9 mouse cellular contexts compared by ENCODE assay signal in the genomic region with DNA sequence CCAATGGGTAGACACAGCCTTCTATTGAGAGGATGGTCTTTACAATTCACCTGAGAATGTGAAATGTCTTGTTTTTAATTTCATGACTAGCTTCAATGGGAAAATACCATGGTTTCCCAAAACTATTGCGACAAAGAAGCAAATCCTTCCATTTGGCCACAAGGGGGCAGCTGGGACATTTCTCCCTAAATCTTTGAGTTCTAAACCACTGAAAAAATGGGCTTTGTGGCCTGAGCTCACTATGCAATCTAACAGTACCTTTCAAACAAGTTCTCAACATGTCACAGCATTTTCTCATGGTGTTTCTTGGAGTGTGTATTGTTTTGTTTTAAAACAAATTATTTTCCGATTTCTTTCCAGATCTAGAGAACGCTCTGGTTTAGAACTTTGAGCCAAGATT. TPM values are rescaled to one million over a fixed set of nuclear protein-coding genes. Genes with fewer than 3 reads are reported as not detected.
DNase-seq lines count a peak whose midpoint lies in the region; ATAC-seq and TF ChIP-seq lines count a peak whose summit lies in the region.
"Had no signal": no experiment of that assay in that cellular context is flagged by ENCODE, and none has a peak within 500 bp of the region (broad histone marks: within the 10 kb centered on the region; RNA-seq: fewer than 3 reads in every experiment).

No protein-coding gene starts in this region.

- H3K9ac ChIP-seq in hindbrain, embryonic 14.5 days, result no peak overlapping the region
- no peak overlapping the region for H3K9ac ChIP-seq in hindbrain, embryonic 16.5 days (ENCODE audit: low read depth, low read length)
- H3K9ac ChIP-seq in embryonic facial prominence, embryonic 11.5 days (replicated peaks; ENCODE audit: low read length), result no peak overlapping the region
- H3K9ac ChIP-seq in lung, embryonic 14.5 days, result no peak overlapping the region
- H3K9ac ChIP-seq in intestine, embryonic 15.5 days, result no peak overlapping the region
- H3K9ac ChIP-seq: embryonic facial prominence, embryonic 13.5 days had no signal

- ATAC-seq in hindbrain, embryonic 14.5 days (ENCODE audit: low FRiP score), result no peak
- ATAC-seq in hindbrain, embryonic 16.5 days, result no peak
- ATAC-seq in embryonic facial prominence, embryonic 11.5 days (replicated peaks; ENCODE audit: insufficient number of reproducible peaks, low FRiP score, low TSS enrichment, low read depth), result no peak
- ATAC-seq in lung, embryonic 14.5 days (ENCODE audit: insufficient read depth), result no peak
- ATAC-seq in intestine, embryonic 15.5 days, result no peak

- H3K36me3 ChIP-seq in hindbrain, embryonic 14.5 days (replicated peaks; ENCODE audit: control insufficient read depth, insufficient read depth), result no peaks in the 10 kb centered on the region
- no peaks in the 10 kb centered on the region for H3K36me3 ChIP-seq in hindbrain, embryonic 16.5 days (ENCODE audit: control insufficient read depth, insufficient read depth, low read length)
- H3K36me3 ChIP-seq in embryonic facial prominence, embryonic 11.5 days (replicated peaks; ENCODE audit: control insufficient read depth, insufficient read depth, low read depth, low read length), result no peaks in the 10 kb centered on the region
- H3K36me3 ChIP-seq in lung, embryonic 14.5 days (ENCODE audit: insufficient read depth), result no peaks in the 10 kb centered on the region
- H3K36me3 ChIP-seq in intestine, embryonic 15.5 days, result no peaks in the 10 kb centered on the region
- H3K36me3 ChIP-seq: embryonic facial prominence, embryonic 13.5 days had no signal

- DNase-seq in hindbrain, embryonic 14.5 days (ENCODE audit: low spot score), result peak; percentile 54
- peak; percentile 47 for DNase-seq in 416B (ENCODE audit: low read depth)
- peak; percentile 53 for DNase-seq in Muller cell, postnatal 12 days (ENCODE audit: inconsistent ontology term)
- peak; percentile 81 for DNase-seq in embryonic facial prominence, embryonic 11.5 days (ENCODE audit: low spot score)
- peak; percentile 82 for DNase-seq in lung, embryonic 14.5 days
- no peak for DNase-seq in B cell, adult 2 months

- no peaks in the 10 kb centered on the region for H3K9me3 ChIP-seq in hindbrain, embryonic 14.5 days (ENCODE audit: control insufficient read depth, low read length)
- no peaks in the 10 kb centered on the region for H3K9me3 ChIP-seq in hindbrain, embryonic 16.5 days (ENCODE audit: control insufficient read depth, low read length)
- no peaks in the 10 kb centered on the region for H3K9me3 ChIP-seq in embryonic facial prominence, embryonic 11.5 days (replicated peaks; ENCODE audit: control insufficient read depth, low read length)
- no peaks in the 10 kb centered on the region for H3K9me3 ChIP-seq in lung, embryonic 14.5 days (ENCODE audit: low read depth, low read length)
- H3K9me3 ChIP-seq in intestine, embryonic 15.5 days, result no peaks in the 10 kb centered on the region
- H3K9me3 ChIP-seq: embryonic facial prominence, embryonic 13.5 days had no signal

- 68% methylated on average over 3 of the region's 3 CpGs for WGBS in hindbrain, embryonic 14.5 days
- 63% methylated on average over 3 of the region's 3 CpGs for WGBS in hindbrain, embryonic 16.5 days
- 60% methylated on average over 3 of the region's 3 CpGs for WGBS in embryonic facial prominence, embryonic 11.5 days
- 61% methylated on average over 3 of the region's 3 CpGs for WGBS in lung, embryonic 14.5 days
- WGBS in intestine, embryonic 15.5 days, result 65% methylated on average over 3 of the region's 3 CpGs

- no peak overlapping the region for H3K27ac ChIP-seq in hindbrain, embryonic 14.5 days
- no peak overlapping the region for H3K27ac ChIP-seq in hindbrain, embryonic 16.5 days (ENCODE audit: low read depth, low read length)
- no peak overlapping the region for H3K27ac ChIP-seq in embryonic facial prominence, embryonic 11.5 days (replicated peaks; ENCODE audit: low read depth, low read length)
- no peak overlapping the region for H3K27ac ChIP-seq in lung, embryonic 14.5 days (ENCODE audit: low read depth)
- H3K27ac ChIP-seq in intestine, embryonic 15.5 days, result no peak overlapping the region
- H3K27ac ChIP-seq: embryonic facial prominence, embryonic 13.5 days had no signal

- H3K4me2 ChIP-seq in hindbrain, embryonic 14.5 days (replicated peaks), result no peak overlapping the region
- H3K4me2 ChIP-seq in hindbrain, embryonic 16.5 days (ENCODE audit: low read length), result no peak overlapping the region
- H3K4me2 ChIP-seq in embryonic facial prominence, embryonic 11.5 days (ENCODE audit: low read depth, low read length), result no peak overlapping the region
- no peak overlapping the region for H3K4me2 ChIP-seq in lung, embryonic 14.5 days
- no peak overlapping the region for H3K4me2 ChIP-seq in intestine, embryonic 15.5 days (replicated peaks)
- H3K4me2 ChIP-seq: embryonic facial prominence, embryonic 13.5 days had no signal

- H3K4me1 ChIP-seq in hindbrain, embryonic 14.5 days (replicated peaks; ENCODE audit: control insufficient read depth, insufficient read depth, low read length), result no peaks in the 10 kb centered on the region
- no peaks in the 10 kb centered on the region for H3K4me1 ChIP-seq in hindbrain, embryonic 16.5 days (ENCODE audit: control insufficient read depth, insufficient read depth, low read depth, low read length)
- H3K4me1 ChIP-seq in embryonic facial prominence, embryonic 11.5 days (ENCODE audit: control insufficient read depth, insufficient read depth, low read length), result no peaks in the 10 kb centered on the region
- no peaks in the 10 kb centered on the region for H3K4me1 ChIP-seq in lung, embryonic 14.5 days (ENCODE audit: insufficient read depth)
- H3K4me1 ChIP-seq in intestine, embryonic 15.5 days (replicated peaks), result no peaks in the 10 kb centered on the region

- TF ChIP-seq CTCF in lung, embryonic 14.5 days (IDR thresholded peaks at IDR 0.05; ENCODE audit: low read depth), result peak; percentile 74

- no peak overlapping the region for H3K4me3 ChIP-seq in hindbrain, embryonic 14.5 days (replicated peaks; ENCODE audit: low read length)
- H3K4me3 ChIP-seq in hindbrain, embryonic 16.5 days (ENCODE audit: low read length), result no peak overlapping the region
- H3K4me3 ChIP-seq in embryonic facial prominence, embryonic 11.5 days (ENCODE audit: low read depth, low read length), result no peak overlapping the region
- H3K4me3 ChIP-seq in lung, embryonic 14.5 days (ENCODE audit: low read depth, low read length), result no peak overlapping the region
- no peak overlapping the region for H3K4me3 ChIP-seq in intestine, embryonic 15.5 days (replicated peaks)
- H3K4me3 ChIP-seq: embryonic facial prominence, embryonic 13.5 days had no signal

- no peaks in the 10 kb centered on the region for H3K27me3 ChIP-seq in hindbrain, embryonic 14.5 days (ENCODE audit: control insufficient read depth, insufficient read depth, low read length)
- no peaks in the 10 kb centered on the region for H3K27me3 ChIP-seq in hindbrain, embryonic 16.5 days (replicated peaks; ENCODE audit: control insufficient read depth, insufficient read depth, low read length)
- H3K27me3 ChIP-seq in embryonic facial prominence, embryonic 11.5 days (ENCODE audit: control insufficient read depth, insufficient read depth, low read length), result no peaks in the 10 kb centered on the region
- H3K27me3 ChIP-seq in lung, embryonic 14.5 days (ENCODE audit: insufficient read depth, low read length), result no peaks in the 10 kb centered on the region
- H3K27me3 ChIP-seq in intestine, embryonic 15.5 days (replicated peaks), result no peaks in the 10 kb centered on the region
- H3K27me3 ChIP-seq: embryonic facial prominence, embryonic 13.5 days had no signal

RNA-seq across cellular contexts. Expression of a gene that starts 44.3 kb away (rescaled TPM):
- 2.2 and 2.8 TPM in 2 replicates for polyA plus RNA-seq in hindbrain, embryonic 14.5 days (2014; fragmentation: Nextera tagmentation; extraction: Ambion mirVana)
- 5.8 and 6.3 TPM in 2 replicates for polyA plus RNA-seq in hindbrain, embryonic 16.5 days (2015; fragmentation: Nextera tagmentation; extraction: Ambion mirVana)
- 29.2 and 32.2 TPM in 2 replicates for polyA plus RNA-seq in embryonic facial prominence, embryonic 11.5 days (2014; fragmentation: Nextera tagmentation; extraction: Ambion mirVana)
- 9.5 and 9.6 TPM in 2 replicates for polyA plus RNA-seq in lung, embryonic 14.5 days (2014; fragmentation: Nextera tagmentation; extraction: Ambion mirVana)
- 12.9 and 15.5 TPM in 2 replicates for polyA plus RNA-seq in intestine, embryonic 15.5 days (2015; fragmentation: Nextera tagmentation; extraction: Ambion mirVana)

Comparison
In these comparisons a context has a peak if more than half of its experiments do, and no peak if none do; other contexts are left out.
1. DNase-seq: peak in hindbrain, embryonic 14.5 days (single experiment), 416B (single experiment), Muller cell, postnatal 12 days (single experiment), embryonic facial prominence, embryonic 11.5 days (single experiment) and lung, embryonic 14.5 days (single experiment); none in B cell, adult 2 months (0 of 2).